ENCODE assay signal across 27 mouse cellular contexts in the genomic region with DNA sequence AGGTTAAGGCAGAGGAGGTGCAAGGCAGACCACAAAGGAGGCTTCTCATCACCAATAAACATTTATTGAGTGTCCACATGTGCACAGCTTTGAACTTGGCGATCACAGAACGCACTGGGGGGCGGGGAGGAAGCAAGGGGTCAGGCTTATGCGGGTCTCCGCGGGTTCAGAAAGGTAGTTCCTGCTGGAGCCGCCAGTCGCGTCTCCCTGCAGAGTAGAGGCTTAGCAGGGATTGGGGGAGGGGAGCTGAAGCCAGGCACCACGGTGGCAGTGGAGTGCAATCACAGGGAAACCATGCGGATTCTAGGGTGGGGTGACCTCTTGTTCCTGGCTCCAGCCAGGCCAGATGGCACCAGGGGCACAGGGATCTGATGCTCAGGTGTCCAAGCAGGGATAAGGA. TPM values are rescaled to one million over a fixed set of nuclear protein-coding genes. Genes with fewer than 3 reads are reported as not detected.
A peak's percentile ranks its signal among the peaks of the same experiment; 100 is the strongest.
DNase-seq lines count a peak whose midpoint lies in the region; ATAC-seq and TF ChIP-seq lines count a peak whose summit lies in the region.
"Had no signal": no experiment of that assay in that cellular context is flagged by ENCODE, and none has a peak within 500 bp of the region (broad histone marks: within the 10 kb centered on the region; RNA-seq: fewer than 3 reads in every experiment).

No protein-coding gene starts in this region.

- no peak for TF ChIP-seq CTCF in hindbrain, postnatal 0 days (IDR thresholded peaks at IDR 0.05; ENCODE audit: low read depth)

- WGBS in hindbrain, embryonic 12.5 days: 8% methylated on average over 11 of the region's 11 CpGs
- WGBS in hindbrain, postnatal 0 days: 17% methylated on average over 11 of the region's 11 CpGs
- WGBS in embryonic facial prominence, embryonic 10.5 days: 5% methylated on average over 11 of the region's 11 CpGs

- no peak overlapping the region for H3K4me3 ChIP-seq in hindbrain, embryonic 12.5 days
- no peak overlapping the region for H3K4me3 ChIP-seq in hindbrain, postnatal 0 days (ENCODE audit: low read length)
- H3K4me3 ChIP-seq in embryonic facial prominence, embryonic 10.5 days: no peak overlapping the region
- H3K4me3 ChIP-seq: embryonic facial prominence, embryonic 12.5 days; erythroblast, embryonic 14.5 days; heart, embryonic 15.5 days; intestine, embryonic 15.5 days; lung, embryonic 15.5 days; neural tube, embryonic 13.5 days had no signal

- no peak overlapping the region for H3K4me2 ChIP-seq in hindbrain, embryonic 12.5 days (replicated peaks)
- no peak overlapping the region for H3K4me2 ChIP-seq in hindbrain, postnatal 0 days (ENCODE audit: low read depth, low read length)
- H3K4me2 ChIP-seq: embryonic facial prominence, embryonic 12.5 days; heart, embryonic 15.5 days; intestine, embryonic 15.5 days; lung, embryonic 15.5 days; neural tube, embryonic 13.5 days had no signal

- peaks cover 46% of the 10 kb centered on the region for H3K27me3 ChIP-seq in hindbrain, embryonic 12.5 days
- peaks cover 7% of the 10 kb centered on the region for H3K27me3 ChIP-seq in hindbrain, postnatal 0 days (ENCODE audit: insufficient read depth, low read length)
- H3K27me3 ChIP-seq in embryonic facial prominence, embryonic 10.5 days (replicated peaks; ENCODE audit: low read depth, poor library complexity, severe bottlenecking): peaks cover 46% of the 10 kb centered on the region

- H3K9me3 ChIP-seq in hindbrain, embryonic 12.5 days (replicated peaks): no peaks in the 10 kb centered on the region
- no peaks in the 10 kb centered on the region for H3K9me3 ChIP-seq in hindbrain, postnatal 0 days (ENCODE audit: low read length)
- H3K9me3 ChIP-seq in embryonic facial prominence, embryonic 10.5 days: no peaks in the 10 kb centered on the region
- H3K9me3 ChIP-seq: embryonic facial prominence, embryonic 12.5 days; G1E; heart, embryonic 15.5 days; intestine, embryonic 15.5 days; lung, embryonic 15.5 days; neural tube, embryonic 13.5 days had no signal

- ATAC-seq in hindbrain, embryonic 12.5 days (ENCODE audit: low FRiP score): no peak
- ATAC-seq in hindbrain, postnatal 0 days: no peak
- ATAC-seq: forebrain, embryonic 14.5 days; intestine, embryonic 15.5 days had no signal

- DNase-seq in hindbrain, postnatal 0 days (ENCODE audit: low spot score): no peak
- DNase-seq in right cerebral cortex, postnatal 25 days: peak; percentile 14
- no peak for DNase-seq in right cerebral cortex, postnatal 4 days
- peak; percentile 53 for DNase-seq in embryonic facial prominence, embryonic 10.5 days (ENCODE audit: low spot score)
- no peak for DNase-seq in spleen, postnatal 14 days (ENCODE audit: low spot score in 2 of 2)
- no peak for DNase-seq in heart, adult 18-20 months
- DNase-seq: gastrocnemius, postnatal 14 days; kidney, postnatal 36 days; lung, postnatal 4 days; right cerebral cortex, postnatal 14 days; thymus, adult 2 months had no signal

- H3K4me1 ChIP-seq in hindbrain, embryonic 12.5 days: peaks cover 16% of the 10 kb centered on the region; the same call in 1 of the 2 replicates
- H3K4me1 ChIP-seq in hindbrain, postnatal 0 days (ENCODE audit: insufficient read depth, low read length): no peaks in the 10 kb centered on the region
- H3K4me1 ChIP-seq in embryonic facial prominence, embryonic 10.5 days: peaks cover 29% of the 10 kb centered on the region
- H3K4me1 ChIP-seq: intestine, embryonic 15.5 days had no signal

- no peak overlapping the region for H3K27ac ChIP-seq in hindbrain, embryonic 12.5 days
- H3K27ac ChIP-seq in hindbrain, postnatal 0 days: no peak overlapping the region
- H3K27ac ChIP-seq in embryonic facial prominence, embryonic 10.5 days (replicated peaks): no peak overlapping the region
- H3K27ac ChIP-seq: embryonic facial prominence, embryonic 12.5 days; heart, embryonic 15.5 days; intestine, embryonic 15.5 days; liver, embryonic 14.5 days; lung, embryonic 15.5 days; neural tube, embryonic 13.5 days had no signal

- H3K9ac ChIP-seq in hindbrain, embryonic 12.5 days: peak overlapping the region; percentile 32; the same call in 1 of the 2 replicates
- no peak overlapping the region for H3K9ac ChIP-seq in hindbrain, postnatal 0 days (replicated peaks; ENCODE audit: low read length)
- H3K9ac ChIP-seq: embryonic facial prominence, embryonic 12.5 days; heart, embryonic 15.5 days; intestine, embryonic 15.5 days; liver, embryonic 14.5 days; lung, embryonic 15.5 days; neural tube, embryonic 13.5 days had no signal

- H3K36me3 ChIP-seq in hindbrain, embryonic 12.5 days: peaks cover 45% of the 10 kb centered on the region
- H3K36me3 ChIP-seq in hindbrain, postnatal 0 days (ENCODE audit: insufficient read depth, low read length): peaks cover 26% of the 10 kb centered on the region
- H3K36me3 ChIP-seq in embryonic facial prominence, embryonic 10.5 days (replicated peaks): peaks cover 53% of the 10 kb centered on the region

RNA-seq across cellular contexts. Expression of a gene that starts 7.7 kb away (rescaled TPM):
- polyA plus RNA-seq in hindbrain, embryonic 12.5 days (2016; fragmentation: Nextera tagmentation; extraction: Ambion mirVana): 0.77 and 0.93 TPM in 2 replicates
- not detected in 2 replicates for total RNA-seq in hindbrain, postnatal 0 days (2014; rRNA removed)
- 0.15 and 0.16 TPM in 2 replicates for polyA plus RNA-seq in hindbrain, postnatal 0 days (2015; fragmentation: Nextera tagmentation; extraction: Ambion mirVana)
- polyA plus RNA-seq in embryonic facial prominence, embryonic 10.5 days (2016; fragmentation: Nextera tagmentation; extraction: Ambion mirVana): 0.16 TPM in 1 of 2 replicates, not detected in the other
- not detected for total RNA-seq in heart, adult 18-20 months (2021)
- total RNA-seq: adrenal gland, postnatal 4 days; gastrocnemius, postnatal 14 days; hematopoietic stem cell, adult 5-6 weeks; layer of hippocampus, postnatal 14 days had no signal
- polyA plus RNA-seq: cerebellum, adult 2 months; embryonic facial prominence, embryonic 12.5 days; erythroblast, embryonic 14.5 days; G1E; heart, embryonic 15.5 days; intestine, embryonic 15.5 days; kidney, embryonic 14.5 days; liver, embryonic 14.5 days; stomach, embryonic 16.5 days had no signal

RNA-seq across cellular contexts. Expression of a gene that starts 9.5 kb away (rescaled TPM):
- 54.3 and 62.6 TPM in 2 replicates for polyA plus RNA-seq in hindbrain, embryonic 12.5 days (2016; fragmentation: Nextera tagmentation; extraction: Ambion mirVana)
- 380 and 389 TPM in 2 replicates for total RNA-seq in hindbrain, postnatal 0 days (2014; rRNA removed)
- polyA plus RNA-seq in hindbrain, postnatal 0 days (2015; fragmentation: Nextera tagmentation; extraction: Ambion mirVana): 149 and 158 TPM in 2 replicates
- polyA plus RNA-seq in embryonic facial prominence, embryonic 10.5 days (2016; fragmentation: Nextera tagmentation; extraction: Ambion mirVana): 37.5 and 40.9 TPM in 2 replicates
- total RNA-seq in heart, adult 18-20 months (2021): 10 to 100 TPM; 15.8 to 17.1 TPM

RNA-seq across cellular contexts. Expression of a gene that starts 9.6 kb away (rescaled TPM):
- polyA plus RNA-seq in hindbrain, embryonic 12.5 days (2016; fragmentation: Nextera tagmentation; extraction: Ambion mirVana): 35.3 and 38.6 TPM in 2 replicates
- 43.9 and 45.4 TPM in 2 replicates for total RNA-seq in hindbrain, postnatal 0 days (2014; rRNA removed)
- polyA plus RNA-seq in hindbrain, postnatal 0 days (2015; fragmentation: Nextera tagmentation; extraction: Ambion mirVana): 30.5 and 33.6 TPM in 2 replicates
- polyA plus RNA-seq in embryonic facial prominence, embryonic 10.5 days (2016; fragmentation: Nextera tagmentation; extraction: Ambion mirVana): 19.3 and 21.4 TPM in 2 replicates
- total RNA-seq in heart, adult 18-20 months (2021): 10 to 100 TPM; 30.9 to 32.1 TPM

Comparison
In these comparisons a context has a peak if more than half of its experiments do, and no peak if none do; other contexts are left out.
1. DNase-seq: peak in right cerebral cortex, postnatal 25 days (single experiment) and embryonic facial prominence, embryonic 10.5 days (single experiment); none in hindbrain, postnatal 0 days (single experiment), right cerebral cortex, postnatal 4 days (single experiment), spleen, postnatal 14 days (0 of 2) and heart, adult 18-20 months (0 of 2).